Comparison of ENCODE assay signal across 9 mouse cellular contexts in the genomic region with DNA sequence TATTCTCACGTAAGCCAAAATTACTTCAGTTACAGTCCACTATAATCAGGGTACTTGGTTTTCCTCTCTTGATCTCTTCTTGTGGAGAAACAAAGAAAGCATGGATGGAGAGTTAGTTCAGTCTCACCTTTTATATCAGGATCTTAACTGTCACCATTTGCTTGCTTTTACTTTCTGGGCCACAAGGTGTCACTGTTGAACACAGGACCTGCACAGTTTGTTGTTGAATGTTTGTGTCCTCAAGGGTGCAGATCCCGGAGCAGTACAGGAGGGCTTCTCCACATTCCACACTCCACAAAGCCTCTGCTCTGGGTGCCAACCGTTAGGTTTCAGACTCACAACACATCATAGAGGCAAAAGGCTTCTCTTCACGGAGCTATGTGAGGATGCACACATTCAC.
DNase-seq lines count a peak whose midpoint lies in the region; TF ChIP-seq lines count a peak whose summit lies in the region.
"Had no signal": no experiment of that assay in that cellular context is flagged by ENCODE, and none has a peak within 500 bp of the region (broad histone marks: within the 10 kb centered on the region; RNA-seq: fewer than 3 reads in every experiment).

No protein-coding gene starts in this region.

- no peak overlapping the region for H3K4me3 ChIP-seq in cerebellum, adult 2 months (replicated peaks; ENCODE audit: insufficient read depth, low read depth, low read length)
- no peak overlapping the region for H3K4me3 ChIP-seq in left cerebral cortex, adult 2 months
- H3K4me3 ChIP-seq in MEL (ENCODE audit: control insufficient read depth in 1 of 2, insufficient read depth in 1 of 2, low read depth in 2 of 2, low read length in 2 of 2): no peak overlapping the region
- H3K4me3 ChIP-seq: hindbrain, embryonic 10.5 days had no signal

- TF ChIP-seq RAD21 in MEL (IDR thresholded peaks at IDR 0.05; ENCODE audit: low read depth, low read length): peak; percentile 45

- 76% methylated on average over 4 of the region's 4 CpGs for WGBS in cerebellum, adult 2 months

- intact Hi-C loops in left cerebral cortex, adult 2 months (cut with DNase I): loop anchor here (5.0 kb wide), 1 partner anchor 691 kb away; no protein-coding TSS in a partner anchor

- no peak for TF ChIP-seq POLR2A in cerebellum, adult 2 months (IDR thresholded peaks at IDR 0.05; ENCODE audit: borderline replicate concordance, insufficient read depth, low read length)
- TF ChIP-seq POLR2A in MEL (IDR thresholded peaks at IDR 0.05; ENCODE audit: control insufficient read depth in 1 of 2, insufficient read depth in 1 of 2, low read depth in 1 of 2, low read length in 2 of 2, poor library complexity in 1 of 2): no peak

- DNase-seq in cerebellum, adult 2 months: no peak
- no peak for DNase-seq in cerebellum, adult 9-10 months
- DNase-seq in left cerebral cortex, adult 2 months (ENCODE audit: extremely low spot score in 1 of 2, low spot score in 2 of 2): peak in 1 of 2 experiments; percentile 16
- no peak for DNase-seq in left cerebral cortex, adult 9 months (ENCODE audit: low spot score in 2 of 2)
- peak; percentile 32 for DNase-seq in MEL (ENCODE audit: low read depth, low spot score)
- DNase-seq in lung, postnatal 10 days: peak; percentile 16
- no peak for DNase-seq in spleen, adult 12 weeks (ENCODE audit: low spot score)
- no peak for DNase-seq in MN1 (ENCODE audit: low spot score)

- H3K36me3 ChIP-seq in MEL (ENCODE audit: control insufficient read depth in 1 of 2, insufficient read depth in 2 of 2, low read length in 2 of 2): no peaks in the 10 kb centered on the region
- H3K36me3 ChIP-seq: hindbrain, embryonic 10.5 days had no signal

- H3K79me2 ChIP-seq in MEL (ENCODE audit: control insufficient read depth, insufficient read depth, low read length, poor library complexity): no peaks in the 10 kb centered on the region

- H3K9me3 ChIP-seq in MEL (replicated peaks; ENCODE audit: insufficient read depth, low read length): no peaks in the 10 kb centered on the region

- no peaks in the 10 kb centered on the region for H3K27me3 ChIP-seq in cerebellum, adult 2 months (ENCODE audit: control insufficient read depth, insufficient read depth, low read length)
- H3K27me3 ChIP-seq in MEL (ENCODE audit: control insufficient read depth in 1 of 2, insufficient read depth in 2 of 2, low read length in 2 of 2): no peaks in the 10 kb centered on the region

- TF ChIP-seq EP300 in MEL (IDR thresholded peaks at IDR 0.05; ENCODE audit: low read depth in 1 of 2, low read length in 2 of 2): no peak

- no peak overlapping the region for H3K27ac ChIP-seq in cerebellum, adult 2 months (ENCODE audit: insufficient read depth, low read length)
- no peak overlapping the region for H3K27ac ChIP-seq in left cerebral cortex, adult 2 months
- no peak overlapping the region for H3K27ac ChIP-seq in MEL (ENCODE audit: control insufficient read depth, low read depth, low read length)
- H3K27ac ChIP-seq: hindbrain, embryonic 10.5 days had no signal

- no peak overlapping the region for H3K9ac ChIP-seq in MEL (ENCODE audit: control insufficient read depth, low read depth, low read length, poor library complexity, severe bottlenecking)

- peak; percentile 34; the same call in 1 of the 2 replicates for TF ChIP-seq CTCF in cerebellum, adult 2 months (IDR thresholded peaks at IDR 0.05; ENCODE audit: borderline replicate concordance, insufficient read depth, low read depth, low read length)
- TF ChIP-seq CTCF in left cerebral cortex, adult 2 months (IDR thresholded peaks at IDR 0.05): peak; percentile 60
- TF ChIP-seq CTCF in MEL (IDR thresholded peaks at IDR 0.05 in 2 of 3, conservative IDR thresholded peaks at IDR 0.05 in 1 of 3; ENCODE audit: control insufficient read depth in 1 of 3, insufficient read depth in 1 of 3, low read depth in 2 of 3, low read length in 3 of 3, poor library complexity in 1 of 3, severe bottlenecking in 1 of 3): peak; percentile 25 to 49 (median 38); a peak in 4 of 6 replicates

- no peaks in the 10 kb centered on the region for H3K4me1 ChIP-seq in cerebellum, adult 2 months (ENCODE audit: control insufficient read depth, insufficient read depth, low read length)
- H3K4me1 ChIP-seq in MEL (ENCODE audit: control insufficient read depth in 1 of 2, insufficient read depth in 2 of 2, low read length in 2 of 2): no peaks in the 10 kb centered on the region

TF ChIP-seq in MEL, 35 proteins besides CTCF, POLR2A, EP300 and RAD21:
- TF ChIP-seq MYC (IDR thresholded peaks at IDR 0.05; ENCODE audit: low read depth, low read length): no peak
- TF ChIP-seq GATA1 (IDR thresholded peaks at IDR 0.05; ENCODE audit: low read depth, low read length): no peak
- TF ChIP-seq ZC3H11A (IDR thresholded peaks at IDR 0.05; ENCODE audit: low read depth, low read length): peak; percentile 28; the same call in 1 of the 2 replicates
- TF ChIP-seq E2F4 (IDR thresholded peaks at IDR 0.05; ENCODE audit: borderline replicate concordance, low read depth, low read length): no peak
- TF ChIP-seq POLR2AphosphoS2 (IDR thresholded peaks at IDR 0.05; ENCODE audit: low read length): no peak
- no peak for TF ChIP-seq MAZ (IDR thresholded peaks at IDR 0.05; ENCODE audit: low read depth, low read length)
- no peak for TF ChIP-seq MEF2A (IDR thresholded peaks at IDR 0.05; ENCODE audit: extremely low read depth, insufficient replicate concordance, low read depth, low read length, poor library complexity, severe bottlenecking)
- no peak for TF ChIP-seq JUND (IDR thresholded peaks at IDR 0.05; ENCODE audit: low read depth, low read length)
- TF ChIP-seq MAFK (IDR thresholded peaks at IDR 0.05; ENCODE audit: borderline replicate concordance, low read depth, low read length): no peak
- peak; percentile 50 for TF ChIP-seq SMC3 (IDR thresholded peaks at IDR 0.05; ENCODE audit: low read depth, low read length)

Comparison
In these comparisons a context has a peak if more than half of its experiments do, and no peak if none do; other contexts are left out.
1. DNase-seq: peak in MEL (single experiment) and lung, postnatal 10 days (single experiment); none in cerebellum, adult 2 months (0 of 2), cerebellum, adult 9-10 months (single experiment), left cerebral cortex, adult 9 months (0 of 2), spleen, adult 12 weeks (single experiment) and MN1 (single experiment).
2. Peak in every context shown above with its lines, with median percentiles within 50 percentile points of each other: CTCF ChIP-seq.